In the genomic region with DNA sequence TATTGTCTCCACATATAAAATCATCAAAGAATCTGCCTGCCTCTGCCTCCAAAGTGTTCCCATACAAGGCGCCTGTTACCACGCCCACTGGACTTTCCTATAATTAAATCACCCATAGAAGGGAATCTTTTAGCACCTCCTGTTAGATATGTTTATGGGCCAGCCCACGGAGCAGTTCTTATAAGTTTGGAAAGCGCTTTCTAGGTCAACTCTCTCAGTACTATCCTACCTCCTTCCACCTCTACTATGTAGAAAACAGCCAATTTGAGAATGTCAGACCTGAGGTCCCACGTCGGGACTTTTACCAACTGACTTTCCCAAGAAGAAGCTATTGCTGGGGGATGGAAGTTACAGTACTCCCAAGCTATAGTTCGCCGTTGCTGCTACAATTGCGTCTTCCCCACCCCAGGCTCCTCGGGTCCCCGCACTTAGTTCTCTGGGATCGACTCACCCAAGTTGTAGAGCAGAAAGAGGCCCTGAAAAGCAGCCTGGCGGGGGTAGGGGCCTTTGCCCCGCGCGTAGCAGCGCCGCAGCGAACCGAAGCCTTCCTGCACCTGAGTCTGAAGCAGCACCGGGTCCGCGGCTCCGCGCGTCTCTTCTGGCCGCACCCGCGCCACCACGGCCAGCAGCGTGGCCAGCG, we compare ENCODE assay signal across 8 mouse cellular contexts. TPM values are rescaled to one million over a fixed set of nuclear protein-coding genes. Genes with fewer than 3 reads are reported as not detected.
DNase-seq lines count a peak whose midpoint lies in the region; ATAC-seq and TF ChIP-seq lines count a peak whose summit lies in the region.

No protein-coding gene starts in this region.

- TF ChIP-seq POLR2A in testis, adult 2 months (IDR thresholded peaks at IDR 0.05; ENCODE audit: control insufficient read depth, low read depth, low read length): no peak

- no peaks in the 10 kb centered on the region; the same call in 1 of the 2 replicates for H3K36me3 ChIP-seq in testis, adult 2 months (ENCODE audit: control insufficient read depth, insufficient read depth, low read length)
- H3K36me3 ChIP-seq in intestine, embryonic 15.5 days: peaks cover 22% of the 10 kb centered on the region
- peaks cover 35% of the 10 kb centered on the region for H3K36me3 ChIP-seq in neural tube, embryonic 15.5 days

- peak overlapping the region; percentile 88 for H3K4me2 ChIP-seq in intestine, embryonic 15.5 days (replicated peaks)
- H3K4me2 ChIP-seq in neural tube, embryonic 15.5 days: peak overlapping the region; percentile 92

- H3K27me3 ChIP-seq in testis, adult 2 months (ENCODE audit: control insufficient read depth, insufficient read depth, low read length): no peaks in the 10 kb centered on the region
- no peaks in the 10 kb centered on the region for H3K27me3 ChIP-seq in intestine, embryonic 15.5 days (replicated peaks)
- H3K27me3 ChIP-seq in neural tube, embryonic 15.5 days (replicated peaks): no peaks in the 10 kb centered on the region

- DNase-seq in frontal cortex, postnatal 14 days (ENCODE audit: low spot score in 2 of 2): no peak
- DNase-seq in testis, postnatal 10 days (ENCODE audit: low spot score): no peak
- DNase-seq in urinary bladder, postnatal 4 days (ENCODE audit: low spot score in 2 of 2): no peak
- DNase-seq in natural killer cell, adult 2 months (ENCODE audit: low spot score in 2 of 2): no peak

- no peaks in the 10 kb centered on the region for H3K9me3 ChIP-seq in intestine, embryonic 15.5 days
- no peaks in the 10 kb centered on the region for H3K9me3 ChIP-seq in neural tube, embryonic 15.5 days (replicated peaks)

- H3K27ac ChIP-seq in testis, adult 2 months (ENCODE audit: control insufficient read depth, insufficient read depth, low read depth, low read length): peak overlapping the region; percentile 80
- peak overlapping the region; percentile 99 for H3K27ac ChIP-seq in intestine, embryonic 15.5 days
- H3K27ac ChIP-seq in neural tube, embryonic 15.5 days (replicated peaks): peak overlapping the region; percentile 95

- peak; percentile 21; the same call in 1 of the 2 replicates for ATAC-seq in frontal cortex, adult (ENCODE audit: low TSS enrichment)
- no peak for ATAC-seq in intestine, embryonic 15.5 days
- ATAC-seq in neural tube, embryonic 15.5 days (ENCODE audit: low FRiP score): no peak

- H3K4me3 ChIP-seq in testis, adult 2 months (ENCODE audit: control insufficient read depth, low read depth, low read length): peak overlapping the region; percentile 83
- H3K4me3 ChIP-seq in intestine, embryonic 15.5 days (replicated peaks): peak overlapping the region; percentile 94
- H3K4me3 ChIP-seq in neural tube, embryonic 15.5 days (replicated peaks): peak overlapping the region; percentile 71

- peak overlapping the region; percentile 87 for H3K9ac ChIP-seq in intestine, embryonic 15.5 days
- peak overlapping the region; percentile 78 for H3K9ac ChIP-seq in neural tube, embryonic 15.5 days (replicated peaks)

- peaks cover 9% of the 10 kb centered on the region for H3K4me1 ChIP-seq in testis, adult 2 months (ENCODE audit: control insufficient read depth, insufficient read depth, low read length)
- H3K4me1 ChIP-seq in intestine, embryonic 15.5 days (replicated peaks): peaks cover 34% of the 10 kb centered on the region
- peaks cover 30% of the 10 kb centered on the region for H3K4me1 ChIP-seq in neural tube, embryonic 15.5 days

- no peak for TF ChIP-seq CTCF in testis, adult 2 months (IDR thresholded peaks at IDR 0.05; ENCODE audit: control insufficient read depth, insufficient read depth, insufficient replicate concordance, low read depth, low read length)

- WGBS in intestine, embryonic 15.5 days: 5% methylated on average over 32 of the region's 32 CpGs
- WGBS in neural tube, embryonic 15.5 days: 5% methylated on average over 32 of the region's 32 CpGs

RNA-seq across cellular contexts. Expression of a gene that starts 1.0 kb away (rescaled TPM):
- 22.3 and 26.8 TPM in 2 replicates for polyA plus RNA-seq in testis, adult 2 months (2012; rRNA removed)
- 44.3 and 44.7 TPM in 2 replicates for polyA plus RNA-seq in intestine, embryonic 15.5 days (2015; fragmentation: Nextera tagmentation; extraction: Ambion mirVana)
- polyA plus RNA-seq in neural tube, embryonic 15.5 days (2015; fragmentation: Nextera tagmentation; extraction: Ambion mirVana): 52.7 and 53.4 TPM in 2 replicates

RNA-seq across cellular contexts. Expression of a gene that starts 10.6 kb away (rescaled TPM):
- polyA plus RNA-seq in testis, adult 2 months (2012; rRNA removed): 13.7 and 15.7 TPM in 2 replicates
- 31.7 and 33.8 TPM in 2 replicates for polyA plus RNA-seq in intestine, embryonic 15.5 days (2015; fragmentation: Nextera tagmentation; extraction: Ambion mirVana)
- 59.6 and 62.2 TPM in 2 replicates for polyA plus RNA-seq in neural tube, embryonic 15.5 days (2015; fragmentation: Nextera tagmentation; extraction: Ambion mirVana)

RNA-seq across cellular contexts. Expression of a gene that starts 11.9 kb away (rescaled TPM):
- polyA plus RNA-seq in testis, adult 2 months (2012; rRNA removed): 4.0 TPM in 2 replicates
- polyA plus RNA-seq in intestine, embryonic 15.5 days (2015; fragmentation: Nextera tagmentation; extraction: Ambion mirVana): 28.9 and 38.8 TPM in 2 replicates
- polyA plus RNA-seq in neural tube, embryonic 15.5 days (2015; fragmentation: Nextera tagmentation; extraction: Ambion mirVana): 0.42 and 4.1 TPM in 2 replicates

RNA-seq across cellular contexts. Expression of a gene that starts 23.2 kb away (rescaled TPM):
- 78.6 and 90.7 TPM in 2 replicates for polyA plus RNA-seq in testis, adult 2 months (2012; rRNA removed)
- 0.18 and 0.37 TPM in 2 replicates for polyA plus RNA-seq in intestine, embryonic 15.5 days (2015; fragmentation: Nextera tagmentation; extraction: Ambion mirVana)
- not detected in 2 replicates for polyA plus RNA-seq in neural tube, embryonic 15.5 days (2015; fragmentation: Nextera tagmentation; extraction: Ambion mirVana)

RNA-seq across cellular contexts. Expression of a gene that starts 23.3 kb away (rescaled TPM):
- 0.83 and 1.1 TPM in 2 replicates for polyA plus RNA-seq in testis, adult 2 months (2012; rRNA removed)
- polyA plus RNA-seq in intestine, embryonic 15.5 days (2015; fragmentation: Nextera tagmentation; extraction: Ambion mirVana): 0.80 and 1.3 TPM in 2 replicates
- polyA plus RNA-seq in neural tube, embryonic 15.5 days (2015; fragmentation: Nextera tagmentation; extraction: Ambion mirVana): 0.42 TPM in 1 of 2 replicates, not detected in the other
